Mouse (Mus musculus) splenic B cell, adult 2 months (primary cell): Measurements from ENCODE around the gene Srgn.

Experiments
- DNase-seq: peaks from one replicate; pipeline ENCODE4 v3.0.0-alpha.2; 2011; ENCODE audit warnings: low read depth, low spot score
- H3K27me3 ChIP-seq: 2 replicates; pipeline ENCODE4 v1.6.1; 2012; ENCODE audit warnings: mild to moderate bottlenecking, low read length, moderate library complexity, mixed read lengths; ENCODE audit not compliant: control insufficient read depth, poor library complexity, insufficient read depth, severe bottlenecking
- H3K36me3 ChIP-seq: 2 replicates; pipeline ENCODE4 v1.6.1; 2012; ENCODE audit warnings: mild to moderate bottlenecking, low read length, moderate library complexity, mixed read lengths; ENCODE audit not compliant: control insufficient read depth, poor library complexity, insufficient read depth, severe bottlenecking

The Srgn gene

DNA sequence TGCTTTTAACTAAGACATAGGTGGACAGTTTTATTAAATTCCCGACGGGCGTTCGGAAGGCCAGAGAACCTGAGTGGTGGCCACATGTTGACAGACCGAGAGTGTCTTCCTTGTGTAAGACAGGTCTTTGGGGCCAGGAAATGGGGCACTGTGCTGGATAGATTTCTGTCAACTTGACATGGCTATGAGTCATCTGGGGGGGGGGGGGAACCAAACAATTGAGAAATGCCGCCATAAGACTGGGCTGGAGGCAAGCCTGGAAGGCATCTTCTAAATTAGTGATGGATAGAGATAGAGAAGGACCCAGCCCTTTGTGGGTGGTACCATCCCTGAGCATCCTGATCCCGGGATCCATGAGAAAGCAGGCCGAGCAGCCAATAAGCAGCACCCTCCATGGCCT, 15.7 kb upstream of the Srgn start:
- peak; percentile 56 for DNase-seq

DNA sequence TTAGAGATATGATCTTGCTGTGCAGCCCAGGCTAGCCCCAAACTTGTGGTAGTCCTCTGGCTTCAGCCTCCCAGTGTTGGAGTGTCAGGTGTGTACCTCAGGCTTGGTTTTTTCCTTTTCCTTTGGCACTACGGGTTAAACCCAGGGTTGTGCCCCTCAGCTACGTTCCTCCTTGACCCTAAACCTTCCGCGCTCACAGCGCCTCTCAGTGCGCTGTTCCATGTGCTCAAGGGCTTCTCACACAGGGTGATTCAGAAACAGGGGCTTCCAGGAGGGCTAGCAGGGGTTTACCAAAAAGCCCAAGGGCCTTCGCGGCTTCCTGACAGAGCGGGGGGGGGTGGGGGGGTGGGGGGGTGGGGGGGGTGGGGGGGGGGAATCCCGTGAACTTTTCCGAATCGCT, 15.3 kb upstream of the Srgn start:
- H3K27me3 ChIP-seq: no peaks in the 10 kb centered on the region; the same call in 1 of the 2 replicates

More for the DNA sequence above, 15.7 kb upstream of the Srgn start:
- Histone ChIP-seq H3K27me3 (no peaks in the 10 kb centered on the region; the same call in none of the 2 replicates), H3K36me3 (no peaks in the 10 kb centered on the region)

DNA sequence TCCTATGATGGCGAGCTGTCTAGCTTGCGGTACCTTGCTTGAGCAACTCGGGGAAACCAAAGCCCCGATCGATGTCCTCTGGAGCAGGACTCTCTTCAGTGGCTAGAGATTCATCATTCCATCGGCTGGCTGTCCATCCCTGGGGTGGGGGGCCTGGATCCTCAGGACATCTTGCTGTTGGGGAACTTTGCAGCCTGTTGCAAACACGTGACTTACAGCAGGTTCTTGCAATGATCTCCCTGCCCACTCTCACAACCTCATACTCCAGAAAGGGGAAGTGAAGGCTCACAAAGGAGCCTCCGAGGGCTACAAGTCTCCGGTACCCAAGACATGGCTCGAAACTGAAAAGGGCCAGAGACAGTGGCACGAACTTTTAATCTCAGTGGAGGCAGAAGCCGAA, 14.2 kb upstream of the Srgn start:
- no peaks in the 10 kb centered on the region for H3K36me3 ChIP-seq
- no peaks in the 10 kb centered on the region; the same call in 1 of the 2 replicates for H3K27me3 ChIP-seq
- peak; percentile 88 for DNase-seq

More for the DNA sequence above, 15.3 kb upstream of the Srgn start:
- peak; percentile 53 for DNase-seq
- no peaks in the 10 kb centered on the region for H3K36me3 ChIP-seq

DNA sequence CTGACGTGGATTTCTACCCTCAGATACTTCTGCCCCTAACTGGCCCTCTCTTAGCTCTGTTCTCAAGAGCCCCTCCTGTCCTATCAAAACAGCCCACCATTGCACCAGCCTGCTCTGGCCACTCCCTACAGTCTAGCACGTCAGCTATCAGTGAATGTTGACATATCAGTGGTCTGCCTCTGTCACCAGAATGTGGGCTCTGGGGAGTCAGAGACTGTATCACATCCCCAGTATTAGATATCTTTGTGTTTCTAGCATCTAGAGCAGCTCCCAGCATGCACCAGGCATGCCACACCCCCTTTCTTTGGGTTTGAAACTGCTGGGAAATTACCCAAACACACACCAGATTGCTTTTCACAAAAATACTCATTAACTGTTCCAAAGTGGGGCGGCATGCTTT, 13.5 kb upstream of the Srgn start:
- DNase-seq: peak; percentile 17
- Histone ChIP-seq H3K27me3 (no peaks in the 10 kb centered on the region), H3K36me3 (no peaks in the 10 kb centered on the region)

DNA sequence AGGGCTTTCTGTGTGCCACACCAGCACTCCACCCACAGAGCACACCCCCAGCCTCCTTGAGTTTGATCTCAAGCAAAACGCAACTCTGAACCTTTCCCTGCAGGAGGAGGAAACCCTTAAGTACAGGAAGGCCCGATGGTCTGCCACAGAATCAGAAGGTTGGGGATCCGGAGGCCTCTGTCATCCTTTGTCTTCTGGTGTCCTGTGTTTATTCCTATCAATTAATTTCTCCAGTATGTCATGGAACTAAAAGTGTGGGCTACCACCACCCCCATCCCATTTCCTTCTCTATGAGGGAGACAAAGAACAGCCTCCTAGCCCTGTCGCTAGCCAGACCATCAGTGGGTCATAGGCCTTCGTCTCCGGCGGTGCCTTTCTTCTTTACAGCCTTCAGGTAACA, 7.3 kb upstream of the Srgn start:
- Histone ChIP-seq H3K36me3 (no peaks in the 10 kb centered on the region), H3K27me3 (no peaks in the 10 kb centered on the region)
- DNase-seq: no peak

DNA sequence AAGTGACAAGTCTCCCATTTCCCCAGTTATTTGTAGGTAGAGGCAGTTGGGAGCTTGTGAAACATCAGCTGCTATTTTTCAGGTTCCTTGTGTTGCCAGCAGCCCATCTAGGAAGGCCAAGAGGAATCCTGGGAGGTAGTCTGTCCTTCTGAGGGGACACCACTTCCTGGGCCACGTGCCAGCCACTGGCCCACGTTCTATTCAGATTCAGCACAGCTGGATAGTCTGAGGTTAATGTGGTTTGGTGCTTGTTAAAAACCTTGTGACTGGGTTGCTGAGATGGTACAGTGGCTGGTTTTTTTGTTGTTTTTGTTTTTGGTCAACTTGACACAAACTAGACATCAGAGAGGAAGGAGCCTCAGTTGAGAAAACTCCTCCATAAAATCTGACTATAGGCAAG, 5.6 kb upstream of the Srgn start:
- H3K27me3 ChIP-seq: no peaks in the 10 kb centered on the region
- H3K36me3 ChIP-seq: no peaks in the 10 kb centered on the region
- no peak for DNase-seq

DNA sequence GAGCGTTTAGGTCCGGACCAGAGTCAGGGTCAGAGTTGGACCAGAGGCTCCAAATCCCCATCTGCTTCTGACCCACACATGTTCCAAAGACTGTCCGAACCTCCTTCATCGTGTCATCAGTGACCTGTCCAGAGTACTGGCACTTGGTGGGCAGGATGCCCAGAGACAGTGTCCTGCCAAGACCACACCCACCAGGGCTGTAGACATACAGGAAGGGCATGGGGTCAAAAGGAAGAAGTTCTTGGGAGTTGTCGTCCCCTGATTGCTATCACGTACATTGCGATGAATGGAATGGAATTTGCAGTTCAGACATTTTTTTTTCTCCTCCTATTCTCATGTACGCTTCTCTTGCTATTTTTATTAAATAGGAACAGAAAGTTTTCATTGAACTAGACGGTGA, 2.9 kb upstream of the Srgn start:
- no peaks in the 10 kb centered on the region for H3K27me3 ChIP-seq
- no peak for DNase-seq
- no peaks in the 10 kb centered on the region for H3K36me3 ChIP-seq

DNA sequence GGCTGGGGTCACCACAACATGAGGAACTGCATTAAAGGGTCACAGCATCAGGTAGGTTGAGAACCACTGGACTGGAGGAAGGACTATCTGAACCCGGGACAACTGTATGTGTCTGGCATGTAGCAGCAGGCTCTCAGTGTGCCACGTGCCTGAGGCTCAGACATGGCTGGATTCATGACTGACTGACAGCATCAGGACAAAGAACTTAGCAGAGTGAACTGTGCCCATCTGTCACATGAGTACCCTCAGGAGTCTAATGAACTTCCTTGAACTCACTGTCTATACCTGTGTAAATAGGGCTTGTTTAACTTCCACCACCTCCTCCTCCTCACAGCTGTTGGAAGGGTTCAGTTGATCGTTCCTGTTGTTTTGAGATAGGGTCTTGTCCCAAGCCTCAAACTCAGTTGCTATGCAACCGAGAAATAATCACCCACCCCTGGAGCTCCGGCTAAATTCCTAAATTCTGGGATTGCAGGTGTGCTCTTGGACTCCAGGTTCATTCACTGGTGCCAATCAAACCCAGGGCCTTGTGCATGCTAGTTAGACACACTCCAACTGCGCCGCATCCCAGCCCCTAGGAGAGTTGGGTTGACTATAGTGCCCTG, 4.8 kb downstream of the Srgn start:
- DNase-seq: no peak
- no peaks in the 10 kb centered on the region for H3K27me3 ChIP-seq
- H3K36me3 ChIP-seq: no peaks in the 10 kb centered on the region

DNA sequence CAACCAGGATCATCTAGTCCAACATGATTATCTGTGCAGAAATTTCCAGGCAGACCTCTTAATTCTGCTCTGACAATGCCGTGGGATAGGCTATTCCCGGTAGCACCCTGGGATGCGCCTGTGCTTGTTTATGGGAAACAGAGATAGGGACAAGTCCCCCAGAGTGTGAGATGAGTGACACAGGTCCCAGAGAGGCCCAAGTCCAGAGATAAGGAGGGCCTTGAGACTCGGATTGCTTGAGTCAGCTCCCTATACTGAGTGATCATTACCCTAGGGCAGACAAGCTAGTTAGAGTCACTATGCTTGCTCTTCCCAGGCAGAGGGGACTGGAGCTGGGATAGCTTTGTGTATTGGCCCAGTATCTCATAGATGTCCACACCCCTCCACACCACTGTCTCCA, 5.5 kb downstream of the Srgn start:
- no peak for DNase-seq
- no peaks in the 10 kb centered on the region for H3K36me3 ChIP-seq
- no peaks in the 10 kb centered on the region for H3K27me3 ChIP-seq

DNA sequence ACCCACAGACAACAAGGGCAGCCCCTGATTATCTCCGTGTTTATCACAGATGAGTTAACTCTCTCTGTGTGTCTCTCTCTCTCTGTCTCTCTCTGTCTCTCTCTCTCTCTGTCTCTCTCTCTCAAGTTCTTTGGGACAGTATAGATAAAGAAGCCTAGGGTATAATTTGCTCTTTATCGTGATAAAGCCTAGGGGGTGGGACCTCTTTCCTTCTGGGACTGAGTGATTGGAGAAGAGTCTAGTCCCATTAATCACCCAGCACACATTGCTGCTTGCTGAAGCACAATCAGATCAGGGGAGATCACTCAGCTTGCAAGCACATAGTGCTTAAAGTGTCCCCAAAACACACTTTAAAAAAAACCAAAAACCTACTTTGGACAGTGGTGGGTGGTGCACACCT, 6.3 kb downstream of the Srgn start:
- no peak for DNase-seq

DNA sequence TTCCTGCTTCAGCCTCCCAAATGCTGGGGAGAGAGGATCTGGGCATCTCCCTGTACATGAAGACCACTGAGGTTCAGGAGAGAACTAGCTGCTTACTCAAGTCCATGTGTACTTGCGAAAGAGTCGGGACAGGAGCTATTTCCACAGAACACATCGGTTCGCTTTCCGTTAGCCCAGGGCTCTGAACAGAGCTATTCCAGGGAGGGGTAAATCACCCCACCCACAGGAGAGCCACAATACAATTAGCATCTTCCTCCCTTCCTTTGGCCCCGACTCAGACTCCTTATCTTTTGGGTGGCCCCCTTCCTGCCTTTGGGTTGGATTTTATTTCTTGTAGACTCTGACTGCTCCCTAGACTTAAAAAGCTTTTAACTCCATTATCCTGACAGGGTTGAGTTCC, 9.7 kb downstream of the Srgn start:
- Histone ChIP-seq H3K36me3 (no peaks in the 10 kb centered on the region), H3K27me3 (no peaks in the 10 kb centered on the region)
- DNase-seq: no peak

More for the DNA sequence above, 6.3 kb downstream of the Srgn start:
- H3K27me3 ChIP-seq: no peaks in the 10 kb centered on the region
- H3K36me3 ChIP-seq: no peaks in the 10 kb centered on the region

DNA sequence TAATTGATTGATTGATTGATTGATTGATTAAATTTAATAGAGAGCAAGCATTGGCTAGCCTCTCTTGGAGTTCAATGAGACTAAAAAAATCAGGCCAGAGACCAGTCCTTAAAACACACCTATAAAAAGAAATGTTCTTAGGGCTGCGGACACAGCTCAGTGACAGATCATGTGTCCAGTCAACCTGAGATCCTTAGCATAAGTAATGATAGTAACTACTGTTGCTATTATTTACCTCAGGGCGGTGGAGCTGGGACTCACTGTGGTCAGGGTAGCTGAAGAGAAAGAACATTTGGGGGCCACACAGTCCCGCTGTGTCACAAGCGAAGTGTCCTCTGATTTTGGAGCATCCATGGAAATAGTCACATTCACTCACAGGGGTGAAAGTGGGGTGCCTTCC, 14.4 kb downstream of the Srgn start:
- peak; percentile 53 for DNase-seq
- Histone ChIP-seq H3K36me3 (no peaks in the 10 kb centered on the region), H3K27me3 (no peaks in the 10 kb centered on the region)

DNA sequence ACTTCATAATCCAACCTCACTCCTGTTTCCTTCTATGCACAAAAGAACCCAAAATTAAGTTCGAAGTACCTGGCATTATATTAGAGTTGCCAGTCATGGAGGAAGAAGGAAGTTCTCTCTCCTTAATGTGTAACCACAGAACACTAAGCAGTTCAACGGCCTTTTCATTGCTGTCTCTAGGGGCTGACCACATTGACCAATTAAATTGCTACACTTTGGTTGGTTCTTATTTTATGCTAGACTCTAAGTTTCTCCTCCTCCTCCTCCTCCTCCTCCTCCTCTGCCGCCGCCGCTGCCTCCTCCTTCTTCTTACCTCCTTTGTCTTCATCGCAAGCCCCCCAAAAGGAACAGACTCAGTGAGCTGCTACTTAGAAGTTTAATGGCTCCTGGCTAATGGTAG, 15.7 kb downstream of the Srgn start:
- Histone ChIP-seq H3K27me3 (no peaks in the 10 kb centered on the region), H3K36me3 (peaks cover 1% of the 10 kb centered on the region; the same call in 1 of the 2 replicates)
- DNase-seq: no peak

DNA sequence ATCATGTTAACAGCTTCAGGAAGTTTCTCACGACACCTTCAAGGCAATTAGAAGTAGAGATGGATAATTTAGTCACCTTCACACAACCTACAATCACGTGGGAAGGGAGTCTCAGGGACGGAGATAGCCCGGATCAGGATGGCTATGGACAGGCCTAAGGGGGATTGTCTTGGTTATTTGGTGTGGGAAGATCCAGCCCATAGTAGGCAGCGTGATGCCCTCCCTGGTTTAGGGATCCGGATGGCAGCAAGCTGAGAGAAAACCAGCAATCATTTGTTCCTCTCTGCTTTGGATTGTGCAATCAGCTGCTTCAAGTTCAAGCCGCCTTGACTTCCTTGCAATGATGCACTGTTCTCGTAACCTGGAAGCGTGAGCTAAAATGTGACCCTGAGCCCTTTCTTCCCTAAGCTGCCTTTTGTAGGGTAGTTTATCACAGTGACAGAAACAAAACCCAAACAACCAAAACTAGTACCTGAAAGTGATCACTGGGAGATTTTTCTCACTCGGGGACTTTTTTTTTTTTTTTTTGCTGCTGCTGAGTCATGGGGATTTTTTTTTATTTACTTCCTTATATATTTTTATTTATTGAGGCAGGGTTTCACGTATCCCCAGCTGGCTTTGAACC, 18.1 kb downstream of the Srgn start:
- H3K27me3 ChIP-seq: no peaks in the 10 kb centered on the region
- peaks cover 4% of the 10 kb centered on the region; the same call in 1 of the 2 replicates for H3K36me3 ChIP-seq
- peak; percentile 46 for DNase-seq

DNA sequence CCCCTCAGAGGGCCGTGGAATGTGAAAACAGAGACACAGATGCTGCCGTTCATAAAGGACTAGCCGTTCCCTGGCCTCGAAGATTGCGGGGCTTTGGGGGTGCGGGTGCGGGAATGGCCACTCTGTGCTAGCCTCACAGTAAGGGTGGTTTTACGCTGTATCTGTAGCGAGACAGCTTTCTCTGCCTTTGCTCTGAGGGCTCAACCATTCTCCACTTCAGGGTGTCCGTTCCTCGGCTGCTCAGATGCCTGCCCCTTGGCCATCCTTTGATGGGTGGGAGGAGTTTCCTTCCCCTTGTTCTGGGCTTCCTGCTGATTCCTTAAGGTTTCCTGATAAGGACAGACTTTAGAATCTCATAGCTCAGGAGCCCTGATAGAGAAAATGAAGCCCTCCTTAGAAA, 18.8 kb downstream of the Srgn start:
- peaks cover 4% of the 10 kb centered on the region; the same call in 1 of the 2 replicates for H3K36me3 ChIP-seq
- H3K27me3 ChIP-seq: no peaks in the 10 kb centered on the region
- no peak for DNase-seq
